Mouse (Mus musculus) kidney, adult 2 months (tissue): ENCODE measurements around the gene Dbil5.

ENCODE experiments used
- CTCF ChIP-seq: fragments of 200-500 bp; conservative IDR thresholded peaks from 2 replicates; pipeline ENCODE4 v1.5.1; 2011; ENCODE audit warnings: low read depth, mild to moderate bottlenecking, control low read depth, low read length, moderate library complexity, mixed read lengths; ENCODE audit not compliant: insufficient read depth, insufficient read length
- POLR2A ChIP-seq: fragments of 200-500 bp; IDR thresholded peaks from one replicate; pipeline ENCODE4 v1.6.1; 2011; ENCODE audit warnings: low read depth, low read length, control low read depth

- TF ChIP-seq POLR2A: no peak
- no peak for TF ChIP-seq CTCF
These were observed 41.1 kb downstream of the Dbil5 start for GRCm38 (mm10) chr11:76258511-76258910.
